Mouse (Mus musculus) embryonic facial prominence, embryonic 14.5 days (tissue): ENCODE measurements around the gene Epb41. TPM values are rescaled to one million over a fixed set of nuclear protein-coding genes. Genes with fewer than 3 reads are reported as not detected.
A peak's percentile ranks its signal among the peaks of the same experiment; 100 is the strongest.

Experiments used
- ATAC-seq: fragments of 200-750 bp; cut with Nextera tagmentation; 2 replicates; pipeline ENCODE4 v1.8.0; 2017; ENCODE audit warnings: low read depth, moderate number of reproducible peaks, moderate TSS enrichment
- DNase-seq: peaks from one replicate; pipeline ENCODE4 v3.0.0-alpha.2; 2015; ENCODE audit warnings: low spot score
- H3K27ac ChIP-seq: fragments of 300-500 bp; sonication (generic); replicated peaks from 2 replicates; pipeline ENCODE4 v1.5.1; 2014; ENCODE audit warnings: low read depth, mild to moderate bottlenecking, low read length, moderate library complexity
- H3K27me3 ChIP-seq: fragments of 300-500 bp; sonication (generic); replicated peaks from 2 replicates; pipeline ENCODE4 v1.6.1; 2014; ENCODE audit warnings: low read length; ENCODE audit not compliant: control insufficient read depth, insufficient read depth
- H3K36me3 ChIP-seq: fragments of 300-500 bp; sonication (generic); 2 replicates; pipeline ENCODE4 v1.6.1; 2014; ENCODE audit warnings: low read length, mixed read lengths; ENCODE audit not compliant: control insufficient read depth, insufficient read depth
- H3K4me1 ChIP-seq: fragments of 300-500 bp; sonication (generic); 2 replicates; pipeline ENCODE4 v1.6.1; 2014; ENCODE audit warnings: antibody characterized with exemption, low read length; ENCODE audit not compliant: control insufficient read depth, insufficient read depth
- H3K4me2 ChIP-seq: fragments of 300-500 bp; sonication (generic); 2 replicates; pipeline ENCODE4 v1.6.1; 2014; ENCODE audit warnings: low read depth, mild to moderate bottlenecking, low read length, moderate library complexity, mixed read lengths
- H3K4me3 ChIP-seq: fragments of 300-500 bp; sonication (generic); 2 replicates; pipeline ENCODE4 v1.5.1; 2014; ENCODE audit warnings: low read depth, mild to moderate bottlenecking, low read length
- H3K9ac ChIP-seq: fragments of 300-500 bp; sonication (generic); 2 replicates; pipeline ENCODE4 v1.6.1; 2014; ENCODE audit warnings: low read depth, mild to moderate bottlenecking, low read length, moderate library complexity, mixed read lengths
- H3K9me3 ChIP-seq: fragments of 300-500 bp; sonication (generic); 2 replicates; pipeline ENCODE4 v1.6.1; 2016; ENCODE audit warnings: low read length; ENCODE audit not compliant: control insufficient read depth
- WGBS: fragments of 180-500 bp; shearing (Covaris S2); extraction: QIAGEN DNeasy Blood & Tissue Kit; methylation state at CpG from one replicate; pipeline ENCODE4 v1.1.7; 2014; 5-methylcytosine and 5-hydroxymethylcytosine counted together
- polyA plus RNA-seq: library from polyadenylated mRNA; unstranded; fragments of >200 nt; fragmentation: Nextera tagmentation; extraction: Ambion mirVana; gene quantifications from 2 replicates; pipeline ENCODE4 v1.2.1, GENCODE M21; 2014

Epb41 gene
- polyA plus RNA-seq, 1 experiment from 2014 or later = 65.1 TPM

- Histone ChIP-seq H3K4me2 (no peak overlapping the region), H3K27me3 (no peaks in the 10 kb centered on the region), H3K9me3 (no peaks in the 10 kb centered on the region), H3K4me3 (no peak overlapping the region), H3K9ac (no peak overlapping the region), H3K27ac (no peak overlapping the region), H3K4me1 (no peaks in the 10 kb centered on the region), H3K36me3 (peaks cover 71% of the 10 kb centered on the region)
- DNase-seq = peak; percentile 45
- 71% methylated on average over 6 of the region's 6 CpGs for WGBS
- no peak for ATAC-seq
These were observed 176.0 kb downstream of the Epb41 start for GRCm38 (mm10) chr4:131899180-131899554.

- Histone ChIP-seq H3K4me2 (no peak overlapping the region), H3K9me3 (no peaks in the 10 kb centered on the region), H3K36me3 (peaks cover 74% of the 10 kb centered on the region), H3K27me3 (no peaks in the 10 kb centered on the region), H3K4me3 (no peak overlapping the region), H3K9ac (no peak overlapping the region), H3K27ac (0 out of 2 replicates have a peak overlapping the region, but pooled peaks have one; percentile 10), H3K4me1 (no peaks in the 10 kb centered on the region)
- ATAC-seq (no peak), DNase-seq (peak; percentile 53)
- 78% methylated on average over 12 of the region's 12 CpGs for WGBS
These were observed 176.5 kb downstream of the Epb41 start for GRCm38 (mm10) chr4:131898503-131899179.

GRCm38 (mm10) chr4:131897787-131898186, 177.3 kb downstream of the Epb41 start:
- Histone ChIP-seq H3K9me3 (no peaks in the 10 kb centered on the region), H3K27ac (no peak overlapping the region), H3K9ac (no peak overlapping the region), H3K36me3 (peaks cover 82% of the 10 kb centered on the region), H3K4me3 (no peak overlapping the region), H3K27me3 (no peaks in the 10 kb centered on the region), H3K4me2 (no peak overlapping the region), H3K4me1 (no peaks in the 10 kb centered on the region)
- no peak for ATAC-seq
- WGBS = 94% methylated on average over 8 of the region's 8 CpGs
- DNase-seq = no peak

- Histone ChIP-seq H3K27me3 (no peaks in the 10 kb centered on the region), H3K4me2 (no peak overlapping the region), H3K9me3 (no peaks in the 10 kb centered on the region), H3K4me3 (no peak overlapping the region), H3K9ac (no peak overlapping the region), H3K36me3 (peaks cover 83% of the 10 kb centered on the region), H3K4me1 (no peaks in the 10 kb centered on the region), H3K27ac (no peak overlapping the region)
- 88% methylated on average over 5 of the region's 5 CpGs for WGBS
- DNase-seq = no peak
- no peak for ATAC-seq
These were observed 178.0 kb downstream of the Epb41 start for GRCm38 (mm10) chr4:131897109-131897508.

- DNase-seq (no peak), ATAC-seq (no peak)
- Histone ChIP-seq H3K9ac (no peak overlapping the region), H3K27ac (no peak overlapping the region), H3K4me1 (no peaks in the 10 kb centered on the region), H3K36me3 (peaks cover 57% of the 10 kb centered on the region), H3K27me3 (no peaks in the 10 kb centered on the region), H3K4me3 (no peak overlapping the region), H3K4me2 (no peak overlapping the region), H3K9me3 (no peaks in the 10 kb centered on the region)
- WGBS = 87% methylated on average over 3 of the region's 3 CpGs
These were observed 184.4 kb downstream of the Epb41 start for GRCm38 (mm10) chr4:131890692-131891091.

GRCm38 (mm10) chr4:131888564-131888963, 186.6 kb downstream of the Epb41 start:
- 83% methylated on average over 1 of the region's 1 CpGs for whole genome bisulfite sequencing
- H3K9me3 ChIP-seq = no peaks in the 10 kb centered on the region
- ATAC-seq (no peak), DNase-seq (no peak)
- no peak overlapping the region for H3K4me2 ChIP-seq
- no peaks in the 10 kb centered on the region for H3K27me3 ChIP-seq
- H3K4me3 ChIP-seq = no peak overlapping the region
- no peak overlapping the region for H3K27ac ChIP-seq
- peaks cover 1% of the 10 kb centered on the region; the same call in 1 of the 2 replicates for H3K4me1 ChIP-seq
- H3K36me3 ChIP-seq = peaks cover 55% of the 10 kb centered on the region
- no peak overlapping the region for H3K9ac ChIP-seq

- H3K27me3 ChIP-seq = no peaks in the 10 kb centered on the region
- DNase-seq (no peak), ATAC-seq (no peak)
- 80% methylated on average over 6 of the region's 6 CpGs for WGBS
- H3K4me3 ChIP-seq = no peak overlapping the region
- H3K27ac ChIP-seq = no peak overlapping the region
- no peak overlapping the region for H3K4me2 ChIP-seq
- H3K9me3 ChIP-seq = no peaks in the 10 kb centered on the region
- H3K9ac ChIP-seq = no peak overlapping the region
- H3K36me3 ChIP-seq = peaks cover 32% of the 10 kb centered on the region
- peaks cover 15% of the 10 kb centered on the region for H3K4me1 ChIP-seq
These were observed 189.7 kb downstream of the Epb41 start for GRCm38 (mm10) chr4:131885376-131885775.

- no peak overlapping the region for H3K4me2 ChIP-seq
- DNase-seq = no peak
- H3K4me3 ChIP-seq = no peak overlapping the region
- no peaks in the 10 kb centered on the region for H3K9me3 ChIP-seq
- H3K36me3 ChIP-seq = peaks cover 27% of the 10 kb centered on the region
- WGBS = 75% methylated on average over 6 of the region's 6 CpGs
- no peak overlapping the region for H3K27ac ChIP-seq
- peaks cover 22% of the 10 kb centered on the region for H3K4me1 ChIP-seq
- ATAC-seq = no peak
- H3K27me3 ChIP-seq = no peaks in the 10 kb centered on the region
- H3K9ac ChIP-seq = no peak overlapping the region
These were observed 191.6 kb downstream of the Epb41 start for GRCm38 (mm10) chr4:131883571-131883970.

- H3K9ac ChIP-seq = no peak overlapping the region
- DNase-seq = no peak
- no peaks in the 10 kb centered on the region for H3K9me3 ChIP-seq
- no peak overlapping the region; the same call in 1 of the 2 replicates for H3K27ac ChIP-seq
- 76% methylated on average over 7 of the region's 7 CpGs for WGBS
- no peak for ATAC-seq
- H3K36me3 ChIP-seq = peaks cover 21% of the 10 kb centered on the region
- H3K4me3 ChIP-seq = no peak overlapping the region
- peaks cover 36% of the 10 kb centered on the region for H3K4me1 ChIP-seq
- no peaks in the 10 kb centered on the region for H3K27me3 ChIP-seq
- no peak overlapping the region for H3K4me2 ChIP-seq
These were observed 193.8 kb downstream of the Epb41 start for GRCm38 (mm10) chr4:131881306-131881705.
